Mouse (Mus musculus) brain, embryonic 18.5 days (tissue): ENCODE measurements around the gene Fmo2.

Experiments used
- DNase-seq: peaks from one replicate; pipeline ENCODE4 v3.0.0-alpha.2; 2012; ENCODE audit warnings: low read depth, low spot score

Gene Fmo2

DNA sequence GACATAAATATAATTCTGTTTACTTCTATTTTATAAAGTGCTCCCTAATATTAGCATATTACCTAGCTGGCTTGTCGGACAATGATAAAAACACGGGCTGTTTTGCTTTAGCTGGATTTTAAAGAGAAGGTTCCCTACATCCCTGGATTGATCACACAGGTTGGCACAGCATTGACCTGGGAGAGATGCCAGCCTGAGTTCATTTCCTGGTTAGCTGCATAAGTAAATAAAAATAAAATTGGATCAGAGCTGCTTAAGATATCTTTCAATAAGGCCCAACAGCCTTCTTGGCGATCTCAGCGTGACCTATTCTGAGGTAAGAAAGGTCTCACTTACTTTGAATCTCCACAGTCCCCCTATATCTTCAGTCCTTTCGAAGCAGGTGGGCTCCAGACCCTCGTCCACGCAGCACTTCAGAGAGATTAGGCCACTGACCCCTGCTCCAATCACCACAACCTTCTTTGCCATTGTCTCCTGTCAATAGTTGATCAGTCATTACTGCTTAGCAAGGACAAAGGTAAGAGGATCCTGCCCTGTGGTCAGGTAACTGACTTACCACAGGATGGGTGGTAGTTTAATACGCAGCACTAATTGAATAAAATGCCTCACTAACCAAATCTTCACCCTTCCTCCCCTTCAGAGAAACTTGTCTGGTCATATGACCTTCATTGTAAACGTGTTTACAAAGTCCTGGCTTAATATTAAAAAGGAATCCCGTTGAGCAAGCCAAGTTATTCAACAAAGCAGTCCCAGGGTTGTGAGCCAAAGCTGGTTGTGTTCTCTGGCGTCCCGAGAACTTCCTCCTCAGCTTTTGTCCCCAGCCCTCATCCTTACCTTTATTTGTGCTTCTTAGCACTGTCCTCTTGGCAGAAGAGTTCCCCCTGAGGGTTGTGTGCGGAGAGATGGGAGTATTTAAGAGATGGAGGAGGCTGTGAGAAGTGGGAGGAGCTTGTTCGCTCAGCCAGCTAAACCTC is at the start of gene Fmo2:
Gene Fmo2 (minus strand): TSS at position 889 of the 974 bp plus-strand sequence.
- DNase-seq, result no peak

DNA sequence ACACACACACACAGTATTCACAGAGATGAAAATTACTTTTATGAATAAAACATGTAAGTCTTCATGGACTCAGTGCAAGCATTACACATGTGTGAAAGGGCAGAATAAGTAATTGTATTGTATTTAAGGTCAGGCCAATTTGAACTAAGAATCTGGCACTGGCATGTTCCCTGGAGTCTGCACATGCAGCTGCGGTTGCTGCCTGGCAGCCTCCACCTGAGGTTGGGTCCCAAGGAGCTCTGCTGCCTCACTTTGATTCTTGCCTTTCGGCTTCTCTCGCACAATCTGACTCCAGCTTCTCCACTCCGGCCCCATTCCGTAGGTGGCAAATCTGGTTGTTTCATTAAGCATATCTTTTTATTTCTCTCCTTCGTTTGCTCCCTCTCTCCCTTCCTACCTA is 49.4 kb upstream of the Fmo2 start:
- no peak for DNase-seq

DNA sequence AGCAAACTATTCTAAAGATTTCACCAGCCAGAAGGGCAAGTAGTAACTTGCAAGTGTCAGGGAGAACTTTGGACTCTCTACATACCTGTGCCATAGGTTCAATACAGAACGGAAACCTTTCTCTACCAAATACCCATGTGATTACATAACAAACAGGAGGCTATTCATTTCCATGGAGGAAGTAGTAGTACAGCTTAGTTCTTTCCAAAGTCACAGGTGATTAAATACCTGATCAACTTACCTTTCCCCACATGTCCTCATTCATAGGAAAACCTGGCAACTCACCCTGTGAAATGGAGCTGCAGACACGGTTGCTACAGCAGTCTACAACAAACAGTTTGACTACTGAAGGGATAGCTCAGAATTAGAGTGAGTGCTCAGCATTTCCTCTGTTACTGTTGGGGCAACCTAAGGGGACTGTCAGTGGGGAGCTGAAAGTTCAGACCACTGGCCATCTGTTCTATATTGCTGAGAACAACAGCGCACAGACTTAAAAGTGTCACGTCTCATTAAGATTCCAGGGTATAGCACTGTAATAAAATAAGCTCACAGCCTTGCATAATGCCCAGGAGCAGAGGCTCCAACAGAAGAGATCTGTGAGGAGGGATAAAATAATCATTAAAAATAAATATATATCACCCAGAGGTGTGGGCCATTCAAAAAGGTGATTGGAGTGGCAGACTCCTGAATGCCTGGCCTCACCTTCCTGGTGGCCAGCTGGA is 48.5 kb upstream of the Fmo2 start:
- no peak for DNase-seq

DNA sequence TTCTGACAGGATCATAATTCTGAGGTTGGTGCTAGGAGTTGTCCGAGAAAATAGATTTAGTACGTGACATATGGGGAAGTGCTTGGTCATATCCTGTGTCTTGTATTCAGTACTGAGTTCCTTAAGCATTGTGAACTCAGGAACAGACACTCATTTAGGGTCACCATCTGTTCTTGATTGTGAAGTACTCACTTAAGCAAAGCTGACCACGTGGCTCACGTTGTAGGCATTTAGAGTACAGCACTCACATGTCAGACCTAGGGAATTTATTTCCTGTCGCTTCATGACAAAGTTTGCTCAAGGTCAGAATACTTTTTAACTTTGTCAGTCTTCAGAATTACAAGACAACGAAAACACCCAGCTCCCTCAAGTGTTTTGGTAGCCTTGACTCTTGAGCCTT is 45.2 kb upstream of the Fmo2 start:
- no peak for DNase-seq

DNA sequence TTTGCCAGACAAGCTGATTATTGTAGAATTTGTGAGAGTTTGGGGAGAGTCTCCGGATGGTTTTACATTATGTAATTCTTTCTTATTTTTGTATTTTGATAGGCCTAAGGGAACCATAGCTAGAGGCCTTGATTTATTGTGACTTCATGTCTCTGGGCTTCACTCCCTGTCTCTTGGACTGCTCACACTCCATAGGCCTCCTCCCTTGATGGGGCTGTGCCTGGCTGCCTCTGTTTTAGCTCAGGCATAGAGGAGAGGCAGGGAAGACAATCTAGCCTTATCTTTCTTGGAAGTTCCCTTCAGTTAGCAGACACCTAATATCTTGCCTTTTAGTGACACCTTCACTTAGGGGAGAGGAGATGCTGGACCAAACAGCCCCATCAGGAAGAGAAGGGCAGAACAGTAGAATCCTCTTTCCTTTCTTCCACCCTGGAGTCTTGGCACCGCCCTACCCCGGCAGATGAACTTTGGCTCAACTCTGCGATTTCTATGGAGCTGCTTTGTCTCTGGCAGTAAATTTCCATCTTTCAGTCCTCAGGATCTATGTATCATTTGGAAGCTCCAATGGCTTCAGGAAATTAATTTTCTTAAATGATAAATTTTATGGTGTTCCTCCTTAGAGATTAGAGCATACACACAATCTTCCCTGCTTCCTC is 40.3 kb upstream of the Fmo2 start:
- DNase-seq, result no peak

DNA sequence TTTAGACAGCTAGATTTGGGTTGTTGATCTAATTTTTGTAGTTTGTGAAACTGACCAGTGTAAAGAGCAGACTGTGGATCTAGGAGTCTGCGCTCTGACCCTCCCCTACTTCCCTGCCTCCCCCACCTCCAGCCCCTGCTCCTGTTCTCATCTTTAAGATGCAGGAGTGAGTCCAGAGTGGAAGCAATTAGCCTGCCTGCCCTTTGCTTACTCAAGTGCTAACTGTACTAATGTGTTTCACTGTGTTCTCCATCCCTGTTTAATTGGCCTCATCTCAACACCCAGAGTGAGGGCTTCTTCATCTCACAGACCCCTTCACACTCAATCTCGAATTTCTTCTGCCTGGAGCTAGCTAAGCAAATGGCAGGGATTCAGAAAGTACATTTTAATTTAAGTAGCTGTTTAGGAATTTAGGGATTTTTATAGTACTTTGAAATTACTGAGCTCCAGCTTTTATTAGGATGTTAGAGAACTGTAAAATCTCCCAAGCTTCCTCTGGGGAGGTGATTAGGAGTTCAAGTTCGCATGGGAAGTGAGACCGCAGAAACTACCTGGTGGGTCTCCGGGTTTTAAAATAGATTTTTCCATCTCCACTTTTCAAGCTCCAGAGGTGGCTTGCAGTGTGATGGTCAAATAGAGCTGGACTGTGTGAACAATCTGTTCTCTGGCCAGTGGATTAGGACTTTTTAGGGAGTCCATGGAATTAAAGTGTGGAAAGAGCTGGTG is 39.6 kb upstream of the Fmo2 start:
- no peak for DNase-seq

DNA sequence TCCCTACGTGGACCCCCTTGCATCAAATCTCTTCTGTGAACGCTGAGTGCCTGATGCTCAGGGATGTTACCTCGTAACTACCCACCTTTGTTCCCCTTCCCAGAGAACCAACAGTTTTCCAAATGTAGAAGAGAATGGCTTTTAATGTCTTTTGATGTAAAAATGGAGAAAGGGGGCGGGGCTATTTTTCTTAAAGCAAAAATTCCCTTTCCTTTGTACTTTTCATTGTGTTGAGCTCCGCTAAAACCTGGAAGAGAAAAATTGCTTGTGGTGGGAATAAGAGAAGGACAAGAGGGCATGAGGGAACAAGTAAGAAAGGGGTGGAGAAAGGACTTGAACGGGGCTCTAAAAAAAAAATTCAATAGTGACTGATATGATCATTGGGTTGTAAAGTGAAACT is 38.9 kb upstream of the Fmo2 start, which contains the start of gene Fmo6:
Gene Fmo6 (minus strand): TSS at position 101 of the 400 bp plus-strand sequence.
- DNase-seq, result no peak

DNA sequence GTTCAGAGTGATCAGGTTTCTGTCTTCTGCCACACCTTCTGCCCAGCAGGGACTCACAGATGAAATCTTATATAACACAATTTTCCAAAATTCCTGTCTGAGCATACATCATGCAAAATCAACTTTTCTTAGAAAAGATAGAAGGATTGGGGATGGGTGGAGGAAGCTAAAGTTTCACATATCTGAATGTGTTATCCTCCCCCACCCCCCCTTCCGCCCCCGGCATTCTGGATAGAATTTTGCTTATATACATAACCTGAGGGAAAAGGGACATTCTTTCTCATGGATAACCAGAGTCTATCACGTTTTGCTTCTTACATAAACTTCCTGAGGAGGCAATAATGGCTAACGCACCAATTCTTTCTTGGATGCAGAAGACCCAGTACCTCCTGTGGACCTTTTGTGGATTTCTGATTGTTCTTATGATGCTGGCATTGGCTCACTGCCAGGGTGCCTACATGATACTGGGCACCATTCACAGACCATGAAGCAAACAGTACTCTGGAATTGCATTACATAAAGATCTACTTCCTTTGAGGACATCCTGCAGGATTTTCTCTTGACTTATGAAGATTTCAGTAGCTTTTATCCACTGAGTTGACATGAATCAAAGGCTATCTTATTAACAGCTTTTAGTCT is 36.0 kb upstream of the Fmo2 start:
- no peak for DNase-seq

DNA sequence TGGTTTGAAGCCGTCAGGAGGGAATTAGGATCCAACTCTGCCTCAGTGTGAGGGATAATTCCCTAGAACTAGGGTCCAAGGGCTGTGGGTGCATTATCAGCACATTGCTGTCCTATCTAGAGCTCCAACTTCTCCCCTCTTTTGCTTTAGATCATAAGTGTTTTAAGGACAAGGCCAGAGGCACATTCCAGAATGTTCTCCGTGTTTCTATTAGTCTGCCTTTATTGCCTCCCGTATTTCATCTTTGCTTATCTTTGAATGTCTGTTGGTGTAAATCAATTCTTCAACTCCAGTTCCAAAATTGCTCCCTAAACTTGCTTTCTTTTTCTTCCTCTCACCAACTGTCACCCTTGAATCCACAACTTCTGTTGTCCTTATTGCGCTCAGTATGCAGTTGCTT is 33.9 kb upstream of the Fmo2 start:
- no peak for DNase-seq

DNA sequence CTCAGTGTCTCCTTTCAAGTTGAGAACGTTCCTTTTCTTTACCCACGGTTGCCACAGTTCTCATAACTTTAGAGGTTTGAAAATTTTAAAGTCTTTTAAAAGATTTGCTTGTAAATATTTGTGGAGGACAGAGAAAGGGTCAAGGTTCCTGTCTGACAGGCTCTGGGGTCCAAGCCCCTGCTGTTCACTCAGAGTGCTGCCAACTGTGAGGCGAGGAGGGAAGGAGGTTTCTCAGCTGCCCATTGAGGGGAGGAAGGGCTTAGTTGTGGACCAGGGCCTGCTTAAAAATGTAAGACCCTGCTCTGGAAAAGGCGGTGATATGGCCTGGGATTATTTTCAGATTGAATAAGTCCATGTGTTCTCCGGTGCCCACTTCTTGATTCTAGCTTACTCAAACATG is 33.4 kb upstream of the Fmo2 start:
- no peak for DNase-seq

DNA sequence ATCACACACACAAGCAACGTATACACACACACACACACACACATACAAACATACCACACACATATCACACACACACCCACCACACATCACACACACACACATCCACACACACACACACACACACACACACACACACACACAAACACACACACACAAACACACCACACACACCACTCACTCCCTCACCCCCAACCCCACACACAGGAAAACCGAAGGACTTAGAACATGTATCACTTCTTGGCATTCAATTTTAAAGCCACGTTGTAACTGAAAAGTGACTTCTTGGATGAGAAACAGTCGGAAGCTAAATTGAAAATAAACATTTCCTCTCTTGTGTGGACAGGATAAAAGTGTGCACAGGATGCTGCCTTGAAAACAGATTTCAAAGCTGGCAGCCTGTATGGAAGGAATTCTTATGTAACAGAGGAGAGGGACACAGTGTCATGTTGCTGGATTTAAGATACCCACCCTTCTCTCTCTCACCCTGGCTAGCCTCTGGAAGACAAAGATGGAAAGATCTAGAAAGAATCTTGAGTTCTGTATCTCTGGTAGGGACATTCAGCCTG is 32.9 kb upstream of the Fmo2 start:
- no peak for DNase-seq

DNA sequence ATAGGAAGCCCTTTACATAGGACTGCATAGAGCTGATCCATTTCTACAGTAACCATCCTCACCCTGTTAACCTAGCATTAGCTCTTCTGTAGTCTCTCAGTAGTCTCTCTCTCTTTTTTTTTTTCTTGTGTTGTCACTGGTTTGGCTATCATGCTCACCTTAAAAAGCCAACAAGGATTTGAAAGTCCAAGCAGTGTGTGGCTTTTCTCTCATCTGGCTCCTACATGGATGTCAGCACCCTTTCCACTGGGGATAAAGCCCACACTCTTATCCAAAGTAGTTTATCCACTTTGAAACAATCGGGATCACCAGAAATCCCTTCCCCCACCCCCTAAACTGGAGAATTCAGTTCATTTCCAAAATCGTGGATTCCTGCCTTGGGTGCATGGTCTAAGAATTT is 32.1 kb upstream of the Fmo2 start:
- DNase-seq, result no peak

DNA sequence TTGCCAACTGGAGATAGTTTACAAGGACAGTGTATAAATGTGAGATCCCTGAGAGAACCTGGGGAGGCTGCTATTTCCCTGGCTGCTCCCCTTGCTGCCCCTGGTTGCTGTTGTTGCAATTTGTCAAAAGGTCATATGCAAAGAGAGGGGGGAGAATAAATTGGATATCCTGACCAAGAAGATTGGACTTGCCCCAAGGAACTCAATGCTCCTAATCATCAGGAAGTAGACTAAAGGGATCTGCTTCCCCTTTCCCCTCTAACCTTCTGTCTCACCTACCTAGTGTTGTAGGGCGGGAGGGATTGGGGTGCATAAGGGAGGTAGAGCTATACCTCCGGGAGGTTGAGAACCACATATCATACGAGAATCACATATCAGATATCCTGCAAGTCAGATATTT is 30.6 kb upstream of the Fmo2 start:
- no peak for DNase-seq

DNA sequence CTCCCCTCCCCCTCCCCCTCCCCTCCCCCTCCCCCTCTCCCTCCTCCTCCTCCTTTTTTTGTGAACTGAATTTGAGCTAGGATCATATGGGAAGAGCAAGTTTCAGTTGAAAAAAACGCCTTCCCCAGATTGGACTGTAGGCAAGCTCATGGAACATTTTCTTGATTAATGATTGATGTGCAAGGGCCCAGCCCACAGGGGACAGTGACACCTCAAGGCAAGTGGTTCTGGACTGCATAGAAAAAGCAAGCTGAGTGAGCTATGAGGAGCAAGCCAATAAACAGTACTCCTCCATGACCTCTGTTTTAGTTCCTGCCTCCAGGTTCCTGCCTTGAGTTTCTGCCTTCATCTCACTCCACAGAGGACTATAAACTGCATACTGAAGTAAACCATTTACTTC is 26.6 kb upstream of the Fmo2 start:
- DNase-seq, result no peak

DNA sequence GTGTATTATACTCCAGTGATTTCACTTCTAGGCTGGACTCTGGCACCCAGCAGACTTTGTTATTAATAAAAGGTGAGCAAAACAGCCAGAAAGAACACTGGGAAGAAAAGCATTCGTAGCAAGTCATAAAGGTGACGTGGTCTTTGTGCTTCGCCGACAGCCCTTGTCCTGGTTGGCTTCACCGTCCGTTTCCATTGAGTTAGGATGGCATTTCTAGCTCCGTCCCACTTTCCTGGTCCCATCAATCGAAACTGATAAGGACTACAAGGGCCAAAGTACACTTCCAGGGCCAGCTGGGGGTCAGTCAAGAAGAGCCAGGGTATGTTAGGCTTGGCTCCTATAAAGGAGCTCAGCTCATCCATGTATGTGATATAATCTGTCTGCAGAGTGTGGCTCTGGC is 18.1 kb upstream of the Fmo2 start:
- DNase-seq, result no peak

DNA sequence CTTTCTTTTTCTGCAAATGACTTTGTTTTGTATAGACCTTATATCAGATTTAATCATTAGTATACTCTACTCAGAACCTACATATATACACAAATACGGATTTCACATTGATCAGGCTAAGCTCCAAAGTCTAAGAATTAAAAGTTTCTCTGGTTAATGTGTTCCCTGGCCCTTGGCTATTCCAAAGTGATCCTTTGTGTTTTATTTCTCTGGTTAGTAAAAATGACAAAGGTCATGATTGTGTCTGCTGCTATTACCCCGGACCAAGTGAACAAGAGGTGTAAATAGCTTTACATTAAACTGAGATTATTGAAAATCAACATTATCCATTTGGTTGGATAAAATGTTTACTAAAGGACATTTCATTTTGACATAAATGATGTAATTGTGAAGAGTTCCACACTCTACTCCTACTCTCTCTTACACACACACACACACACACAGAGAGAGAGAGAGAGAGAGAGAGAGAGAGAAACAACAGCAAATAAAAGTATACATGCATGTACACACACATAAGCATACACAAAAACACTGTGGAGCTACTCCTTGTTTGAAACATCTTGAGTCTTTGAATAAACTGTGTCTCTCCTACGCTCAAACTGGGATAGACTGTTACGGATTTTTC is 16.5 kb upstream of the Fmo2 start:
- no peak for DNase-seq

DNA sequence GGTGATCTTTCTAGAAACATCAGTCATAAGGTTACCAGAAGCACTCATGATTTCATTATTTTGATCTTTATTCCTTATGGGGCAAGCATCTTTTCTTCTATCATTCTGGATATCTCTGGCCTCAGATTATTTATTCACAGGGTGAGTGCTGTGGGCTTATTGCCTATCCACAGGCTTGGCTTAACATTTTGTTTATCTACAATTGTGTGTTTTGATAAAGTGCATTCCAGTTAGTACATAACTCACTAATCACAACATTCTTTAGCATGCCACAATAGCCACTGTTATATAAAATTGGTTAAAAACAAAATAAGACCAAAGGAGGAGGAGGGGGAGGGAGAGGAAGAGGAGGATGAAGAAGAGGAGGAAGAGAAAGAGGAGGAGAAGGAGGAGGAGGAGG is 13.6 kb upstream of the Fmo2 start:
- DNase-seq, result no peak

DNA sequence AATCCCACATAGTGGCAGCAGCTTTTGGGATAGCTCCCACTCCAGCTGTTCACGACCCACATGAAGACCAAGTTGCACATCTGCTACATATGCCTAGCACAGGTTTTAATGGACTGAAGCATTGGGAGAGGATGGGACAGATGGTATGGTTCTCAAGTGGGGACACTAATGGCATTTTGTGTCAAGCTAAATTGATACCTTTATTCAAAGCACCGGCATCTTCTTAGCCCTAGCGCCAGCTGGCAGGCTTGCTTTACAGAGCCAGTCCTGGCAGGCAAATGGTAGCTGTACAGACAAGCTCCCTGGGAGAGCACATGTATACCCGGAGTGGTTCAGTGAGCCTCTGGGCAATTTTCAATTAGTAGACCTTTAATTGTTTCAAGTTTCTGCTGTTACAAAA is 3.4 kb upstream of the Fmo2 start:
- no peak for DNase-seq

DNA sequence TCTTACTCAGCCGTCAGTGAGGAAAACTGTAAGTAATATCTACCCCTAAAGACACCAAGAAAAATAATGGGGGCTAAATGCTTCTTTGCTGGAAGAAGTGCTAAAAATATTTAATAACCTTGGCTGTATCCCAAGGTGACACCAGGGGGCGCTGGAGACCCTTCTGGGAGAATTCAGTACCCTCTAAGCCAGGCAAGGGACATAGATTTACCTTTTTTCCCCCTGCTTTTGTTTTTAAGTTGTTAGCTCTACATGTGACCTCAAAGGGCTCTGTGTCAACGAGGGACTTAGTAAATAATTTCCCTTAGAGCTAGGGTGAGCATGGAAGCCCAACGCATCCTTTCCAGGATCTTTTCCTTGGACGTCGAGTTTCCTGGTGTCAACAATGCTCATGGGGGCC is 2.6 kb downstream of the Fmo2 start:
- no peak for DNase-seq

DNA sequence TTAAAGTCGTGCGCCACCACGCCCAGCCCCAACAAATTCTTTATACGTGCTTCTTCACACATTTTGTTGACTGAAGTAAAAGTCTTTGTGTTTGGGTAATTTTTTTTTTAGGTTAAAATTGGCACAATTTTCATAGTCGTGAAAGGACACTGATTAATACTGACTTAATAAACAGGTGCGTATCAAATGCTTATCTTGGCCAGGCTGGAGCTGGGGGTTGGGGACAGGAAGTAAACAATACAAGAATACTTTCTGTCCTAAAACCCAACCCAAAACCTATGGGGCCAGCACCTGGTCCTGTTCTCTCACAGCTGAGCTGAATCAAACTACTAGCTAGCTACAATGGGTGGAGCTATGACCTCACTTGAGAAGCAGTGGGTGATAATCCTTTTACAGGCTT is 5.5 kb downstream of the Fmo2 start:
- DNase-seq, result no peak
